Mouse (Mus musculus) cerebral cortex, adult 2 months (tissue): Measurements from ENCODE around the gene Galnt17.

Source experiments
- WGBS: fragments of 180-500 bp; shearing (Covaris S2); methylation state at CpG from one replicate; pipeline ENCODE4 v1.1.7; 2018; 5-methylcytosine and 5-hydroxymethylcytosine counted together

Gene Galnt17

DNA sequence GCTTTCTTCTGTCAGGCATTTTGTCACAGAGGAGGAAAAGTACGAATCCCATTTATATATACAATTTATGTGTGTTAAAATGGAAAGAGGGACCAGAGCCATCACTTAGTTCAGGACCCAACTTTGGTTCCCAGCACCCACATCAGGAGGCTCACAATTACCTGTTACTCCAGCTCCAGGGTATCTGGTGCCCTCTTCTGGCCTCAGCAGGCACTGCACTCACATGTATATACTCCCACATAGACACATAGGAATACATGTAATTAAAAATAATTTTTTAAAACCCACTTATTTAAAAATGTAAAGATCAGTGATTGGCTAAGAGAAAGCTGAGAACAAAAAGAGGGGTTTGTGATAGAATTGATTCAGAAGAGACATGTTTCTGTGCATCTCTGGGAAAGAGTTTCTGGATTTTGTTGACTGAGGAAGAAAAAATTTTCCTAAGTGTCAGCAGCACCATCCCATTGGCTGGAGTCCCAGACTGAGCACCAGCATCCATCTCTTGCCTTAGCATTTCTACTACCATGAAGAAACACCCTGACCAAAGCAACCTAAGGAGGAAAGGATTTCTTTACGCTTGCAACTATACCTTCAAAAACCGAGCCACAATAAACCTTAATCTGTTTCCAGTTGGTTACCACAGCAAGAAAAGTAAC is 381.0 kb downstream of the Galnt17 start:
- WGBS: 72% methylated on average over 3 of the region's 3 CpGs

- 79% methylated on average over 7 of the region's 7 CpGs for WGBS
These were observed 382.6 kb downstream of the Galnt17 start for GRCm38 (mm10) chr5:130925681-130926080.

- 60% methylated on average over 2 of the region's 2 CpGs for WGBS
These were observed 384.0 kb downstream of the Galnt17 start for GRCm38 (mm10) chr5:130924245-130924827.

- WGBS: 94% methylated on average over 7 of the region's 7 CpGs
These were observed 388.3 kb downstream of the Galnt17 start for GRCm38 (mm10) chr5:130919969-130920368.

DNA sequence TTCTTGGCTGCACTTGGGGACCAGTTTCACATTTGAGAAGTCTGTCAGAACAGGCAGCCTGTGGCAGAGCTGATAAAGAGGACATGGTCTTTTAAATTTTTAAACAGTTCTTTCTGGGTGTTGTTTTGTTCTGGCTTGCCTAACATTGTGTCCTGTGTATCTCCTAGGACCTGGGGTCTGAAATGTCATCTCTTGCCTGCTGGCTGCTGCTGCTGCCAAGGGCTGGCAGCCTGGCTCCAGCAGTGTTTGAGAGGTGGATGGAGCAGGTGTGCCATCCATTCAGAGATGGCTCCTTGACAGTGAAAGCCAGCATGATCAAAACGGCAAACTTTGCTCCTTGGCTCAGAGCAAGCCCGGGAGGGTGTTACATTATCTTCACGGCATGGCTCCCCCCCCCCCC is 393.7 kb downstream of the Galnt17 start:
- 50% methylated on average over 3 of the region's 3 CpGs for WGBS

GRCm38 (mm10) chr5:130911551-130911950 is 396.7 kb downstream of the Galnt17 start:
- 64% methylated on average over 2 of the region's 2 CpGs for WGBS

- WGBS: 78% methylated on average over 3 of the region's 3 CpGs
These were observed 406.6 kb downstream of the Galnt17 start for GRCm38 (mm10) chr5:130901736-130902135.

DNA sequence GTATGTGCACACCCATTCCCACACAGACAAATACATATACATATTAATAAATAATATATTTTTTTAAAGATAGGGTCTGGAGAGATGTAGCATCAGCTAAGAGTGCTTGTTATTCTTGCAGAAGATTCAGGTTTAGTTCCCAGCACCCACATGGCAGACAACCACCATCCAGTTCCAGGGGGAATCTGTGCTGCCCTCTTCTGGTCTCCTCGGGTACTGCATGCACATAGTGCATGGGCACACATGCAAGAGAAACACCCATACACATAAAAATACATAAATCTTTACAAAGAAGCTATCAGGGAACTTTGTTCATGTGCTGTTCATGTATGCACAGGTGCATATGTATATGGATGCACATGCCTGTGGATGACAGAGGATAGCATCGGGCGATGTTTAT is 412.3 kb downstream of the Galnt17 start:
- 96% methylated on average over 3 of the region's 3 CpGs for WGBS

DNA sequence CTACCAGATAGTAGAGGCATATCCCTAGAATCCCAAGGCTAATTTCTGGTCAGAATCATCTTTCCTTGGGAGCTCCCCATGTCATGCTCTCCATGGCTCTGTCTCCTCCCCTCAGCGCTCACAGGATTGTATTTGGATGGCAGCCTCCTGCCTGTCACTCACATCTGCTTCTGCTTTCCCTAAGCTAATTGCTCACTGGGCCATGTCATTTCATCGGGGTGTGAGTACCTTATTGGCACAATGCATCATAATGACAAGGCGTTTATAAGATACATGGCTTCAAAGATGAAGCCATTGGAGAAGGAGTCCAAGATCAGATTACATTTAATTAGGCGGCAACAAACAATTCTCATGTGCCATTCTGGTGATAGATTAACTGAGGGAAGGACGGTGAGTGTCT is 416.6 kb downstream of the Galnt17 start:
- WGBS: 74% methylated on average over 5 of the region's 5 CpGs

DNA sequence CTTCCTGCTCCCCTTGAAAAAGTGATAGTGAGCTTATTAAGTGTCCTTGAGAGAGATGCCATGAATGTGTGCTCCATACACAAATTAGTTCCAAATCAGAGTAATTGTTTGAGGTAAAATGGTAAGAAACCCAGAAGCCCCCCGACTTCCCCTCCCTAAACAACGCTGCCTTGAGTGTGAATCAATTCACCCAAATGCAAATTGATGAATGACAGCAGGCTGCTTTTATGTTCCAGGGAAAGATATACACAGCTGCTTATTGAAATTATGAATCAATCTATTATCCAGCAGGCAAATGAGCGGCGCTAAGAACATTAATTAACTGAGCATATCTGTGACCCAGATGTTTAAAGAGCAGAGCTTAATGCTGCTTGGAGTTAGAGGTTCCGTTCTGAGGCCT is 428.0 kb downstream of the Galnt17 start:
- 77% methylated on average over 5 of the region's 5 CpGs for WGBS

- WGBS: 94% methylated on average over 3 of the region's 3 CpGs
These were observed 432.9 kb downstream of the Galnt17 start for GRCm38 (mm10) chr5:130875391-130875790.

GRCm38 (mm10) chr5:130871086-130871485 is 437.2 kb downstream of the Galnt17 start:
- 72% methylated on average over 8 of the region's 8 CpGs for WGBS

- WGBS: 88% methylated on average over 1 of the region's 1 CpGs
These were observed 438.4 kb downstream of the Galnt17 start for GRCm38 (mm10) chr5:130869869-130870268.

GRCm38 (mm10) chr5:130862302-130862701 is 446.0 kb downstream of the Galnt17 start:
- 50% methylated on average over 5 of the region's 5 CpGs for WGBS

DNA sequence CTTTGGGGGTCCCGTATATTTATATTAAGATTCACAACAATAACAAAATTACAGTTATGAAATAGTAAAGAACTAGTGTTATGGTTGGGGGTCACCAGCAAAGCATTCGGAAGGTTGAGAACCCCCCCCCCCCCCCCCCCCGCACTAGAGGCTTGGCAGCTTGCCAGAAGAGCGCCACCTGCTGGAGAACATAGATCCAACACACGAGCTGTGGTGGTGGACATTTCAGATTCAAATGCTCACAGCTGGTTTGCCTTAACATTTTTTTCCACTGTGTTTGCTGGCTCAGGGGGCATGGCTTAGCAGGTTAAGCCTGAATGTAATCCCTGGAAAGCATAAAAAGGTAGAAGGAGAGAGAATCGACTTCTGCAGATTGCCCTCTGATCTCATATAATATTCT is 448.6 kb downstream of the Galnt17 start:
- 35% methylated on average over 5 of the region's 6 CpGs for WGBS

- WGBS: 80% methylated on average over 3 of the region's 3 CpGs
These were observed 449.6 kb downstream of the Galnt17 start for GRCm38 (mm10) chr5:130858706-130859105.

GRCm38 (mm10) chr5:130858148-130858547 is 450.1 kb downstream of the Galnt17 start:
- WGBS: 32% methylated on average over 8 of the region's 8 CpGs

DNA sequence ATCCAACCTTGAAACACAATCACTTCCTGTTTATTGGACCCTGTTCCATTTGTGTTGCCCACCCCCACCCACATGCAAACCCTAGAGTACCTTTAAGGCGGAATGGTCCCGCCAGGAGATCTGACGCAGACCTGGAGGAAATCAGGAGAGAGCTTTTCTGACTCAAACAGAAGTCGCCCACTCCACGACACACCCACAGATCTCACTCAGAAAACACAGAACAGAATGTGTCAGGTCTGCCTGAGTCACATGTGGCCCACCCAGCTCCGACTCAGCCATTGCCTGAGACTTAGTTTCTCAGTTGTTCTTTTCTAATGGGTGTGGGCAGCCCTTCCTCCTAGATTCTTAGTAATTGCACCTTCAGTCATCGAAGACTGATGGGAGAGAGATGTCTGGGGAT is 453.9 kb downstream of the Galnt17 start:
- 47% methylated on average over 7 of the region's 7 CpGs for WGBS

DNA sequence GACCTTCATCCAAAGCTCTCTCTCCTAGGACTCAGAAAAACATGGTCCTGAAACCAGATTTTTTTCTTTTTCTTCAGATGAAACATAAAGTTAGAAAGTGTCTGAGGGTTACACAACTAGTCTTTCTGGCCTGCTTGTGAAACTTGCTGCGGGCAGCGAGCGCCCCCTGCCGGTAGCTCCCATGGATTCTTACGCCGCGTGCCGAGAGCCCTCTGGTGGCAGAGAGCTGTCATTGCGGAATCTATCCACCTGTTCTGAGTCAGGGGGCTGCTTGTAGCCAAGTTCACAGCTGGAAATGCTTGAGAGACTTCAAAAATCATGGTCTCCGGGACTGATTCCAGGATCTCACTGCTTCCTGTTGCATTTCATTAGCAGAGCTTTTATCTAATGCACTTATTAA is 454.9 kb downstream of the Galnt17 start:
- under 1% methylated on average over 10 of the region's 10 CpGs for WGBS

DNA sequence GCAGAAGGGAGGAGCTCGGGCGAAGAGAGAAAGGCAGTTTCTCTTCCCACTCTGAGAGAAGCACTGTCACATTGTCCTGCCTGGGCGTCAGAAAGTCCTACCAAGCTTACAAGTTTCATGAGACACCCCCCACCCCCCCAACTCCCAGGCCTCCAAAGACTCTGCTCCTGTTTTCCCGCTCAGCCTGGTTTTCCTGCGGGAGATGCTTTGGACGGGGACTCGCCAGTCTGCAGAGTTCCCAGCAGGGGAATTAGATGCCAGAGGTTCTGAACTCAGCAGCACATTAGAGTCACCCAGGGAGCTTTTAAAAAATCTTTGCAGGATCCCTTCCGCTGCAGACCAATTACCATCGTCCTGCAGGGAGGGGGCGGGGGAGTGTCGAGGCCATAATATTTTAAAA is 456.1 kb downstream of the Galnt17 start:
- WGBS: 26% methylated on average over 11 of the region's 11 CpGs

DNA sequence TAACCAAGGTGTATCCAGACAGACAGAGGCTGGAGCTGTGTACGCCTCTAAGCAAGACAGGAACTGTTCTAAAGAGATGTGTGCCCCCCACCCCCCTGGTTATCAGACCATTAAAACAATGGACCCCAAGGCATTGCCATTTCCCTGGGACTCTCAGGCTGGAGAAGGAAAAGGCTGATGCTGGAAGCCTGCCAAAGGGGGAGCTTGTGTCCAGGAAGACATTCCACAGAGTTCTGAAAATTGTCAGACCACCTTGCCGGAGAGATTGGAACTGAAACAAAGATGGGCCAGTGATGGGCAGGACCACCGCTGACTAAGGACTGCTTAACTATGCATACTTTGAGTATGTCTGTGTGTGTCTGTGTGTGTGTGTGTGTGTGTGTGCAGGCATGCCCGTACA is 458.7 kb downstream of the Galnt17 start:
- 60% methylated on average over 4 of the region's 4 CpGs for WGBS

- WGBS: 86% methylated on average over 6 of the region's 6 CpGs
These were observed 459.7 kb downstream of the Galnt17 start for GRCm38 (mm10) chr5:130848562-130848961.

DNA sequence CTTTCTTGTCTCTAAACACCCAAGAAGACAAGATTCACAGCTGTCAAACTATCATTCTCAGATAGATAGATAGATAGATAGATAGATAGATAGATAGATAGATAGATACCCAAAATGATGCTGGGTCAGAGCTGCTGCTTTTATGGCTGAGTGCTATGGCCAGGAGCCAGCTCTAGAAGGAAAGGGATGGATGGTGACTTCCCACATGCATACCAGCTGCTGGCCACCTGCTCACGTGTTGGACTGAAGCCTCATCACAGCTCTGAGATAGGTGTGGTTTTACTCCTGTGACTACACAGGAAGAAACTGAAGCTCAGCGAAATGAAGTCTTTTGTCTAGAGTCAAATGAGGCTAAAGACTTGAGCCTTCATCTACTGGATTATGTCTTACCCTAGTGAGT is 482.5 kb downstream of the Galnt17 start:
- WGBS: 79% methylated on average over 2 of the region's 2 CpGs
